Mouse (Mus musculus) spleen, adult 2 months (tissue): ENCODE data around the gene Golgb1. TPM values are rescaled to one million over a fixed set of nuclear protein-coding genes. Genes with fewer than 3 reads are reported as not detected.

ENCODE experiments used
- DNase-seq, 2 experiments: peaks; one replicate each; pipeline versions ENCODE4 v3.0.0 to v3.0.0-alpha.2; 2012 to 2021; ENCODE audit warnings: low spot score in 2 of 2, low read depth in 1 of 2
- H3K27ac ChIP-seq: fragments of 200-500 bp; 2 replicates; pipeline ENCODE4 v1.5.1; 2012; ENCODE audit warnings: low read length, inconsistent platforms; ENCODE audit not compliant: insufficient read depth
- H3K27me3 ChIP-seq: fragments of 200-500 bp; 2 replicates; pipeline ENCODE4 v1.6.1; 2012; ENCODE audit warnings: mild to moderate bottlenecking, moderate library complexity, low read length, inconsistent platforms; ENCODE audit not compliant: control insufficient read depth, insufficient read depth
- H3K36me3 ChIP-seq: fragments of 200-500 bp; 2 replicates; pipeline ENCODE4 v1.6.1; 2012; ENCODE audit warnings: mild to moderate bottlenecking, low read length, inconsistent platforms; ENCODE audit not compliant: control insufficient read depth, insufficient read depth
- H3K4me1 ChIP-seq: fragments of 200-500 bp; 2 replicates; pipeline ENCODE4 v1.6.1; 2011; ENCODE audit warnings: inconsistent platforms; ENCODE audit not compliant: control insufficient read depth, insufficient read depth, insufficient read length
- H3K4me3 ChIP-seq: fragments of 200-500 bp; 2 replicates; pipeline ENCODE4 v1.5.1; 2011; ENCODE audit warnings: mild to moderate bottlenecking, inconsistent platforms; ENCODE audit not compliant: insufficient read depth, insufficient read length; ENCODE audit errors: extremely low read depth
- CTCF ChIP-seq: fragments of 200-500 bp; IDR thresholded peaks from 2 replicates; pipeline ENCODE4 v1.5.1; 2011; ENCODE audit warnings: mild to moderate bottlenecking, inconsistent platforms; ENCODE audit not compliant: insufficient read depth, insufficient read length, insufficient replicate concordance; ENCODE audit errors: extremely low read depth
- POLR2A ChIP-seq: fragments of 200-500 bp; IDR thresholded peaks from 2 replicates; pipeline ENCODE4 v1.6.1; 2011; ENCODE audit warnings: low read depth, low read length, inconsistent platforms
- WGBS: fragments of 180-500 bp; shearing (Covaris S2); methylation state at CpG from one replicate; pipeline ENCODE4 v1.1.7; 2018; 5-methylcytosine and 5-hydroxymethylcytosine counted together
- polyA plus RNA-seq: library from polyadenylated mRNA; depleted of rRNA; stranded (reverse); fragments of >200 nt; gene quantifications from 2 replicates; pipeline ENCODE4 v1.2.3, GENCODE M21; 2012

Gene Golgb1
- polyA plus RNA-seq, 1 experiment = 21.8 TPM

DNA sequence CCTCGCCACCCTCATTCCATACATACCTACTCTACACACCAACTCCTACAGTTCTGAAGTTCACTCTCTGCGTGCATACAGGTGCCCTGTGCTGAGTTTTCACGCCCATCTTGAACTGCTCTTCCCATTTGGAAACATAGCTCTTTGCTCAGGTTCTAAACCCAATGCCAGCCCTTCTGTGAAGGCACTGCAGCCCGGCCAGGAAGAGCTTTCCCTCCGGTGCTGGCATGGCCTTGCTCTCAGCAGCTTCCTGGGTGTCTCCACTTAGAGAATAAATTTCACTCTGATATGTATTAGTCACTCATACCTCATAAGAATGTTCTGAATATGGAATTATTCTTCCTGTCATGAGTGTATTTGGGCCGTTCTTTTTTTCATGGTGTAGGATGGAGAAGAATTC, 50.4 kb downstream of the Golgb1 start:
- H3K27ac ChIP-seq = no peak overlapping the region
- DNase-seq = no peak
- no peak overlapping the region for H3K4me3 ChIP-seq
- peaks cover 19% of the 10 kb centered on the region for H3K36me3 ChIP-seq
- H3K4me1 ChIP-seq = peaks cover 2% of the 10 kb centered on the region; the same call in 1 of the 2 replicates
- WGBS = 88% methylated on average over 6 of the region's 6 CpGs
- TF ChIP-seq CTCF (no peak), POLR2A (no peak)
- H3K27me3 ChIP-seq = no peaks in the 10 kb centered on the region

- H3K36me3 ChIP-seq = peaks cover 19% of the 10 kb centered on the region
- WGBS = 84% methylated on average over 6 of the region's 6 CpGs
These were observed 50.9 kb downstream of the Golgb1 start for GRCm38 (mm10) chr16:36925797-36926196.

DNA sequence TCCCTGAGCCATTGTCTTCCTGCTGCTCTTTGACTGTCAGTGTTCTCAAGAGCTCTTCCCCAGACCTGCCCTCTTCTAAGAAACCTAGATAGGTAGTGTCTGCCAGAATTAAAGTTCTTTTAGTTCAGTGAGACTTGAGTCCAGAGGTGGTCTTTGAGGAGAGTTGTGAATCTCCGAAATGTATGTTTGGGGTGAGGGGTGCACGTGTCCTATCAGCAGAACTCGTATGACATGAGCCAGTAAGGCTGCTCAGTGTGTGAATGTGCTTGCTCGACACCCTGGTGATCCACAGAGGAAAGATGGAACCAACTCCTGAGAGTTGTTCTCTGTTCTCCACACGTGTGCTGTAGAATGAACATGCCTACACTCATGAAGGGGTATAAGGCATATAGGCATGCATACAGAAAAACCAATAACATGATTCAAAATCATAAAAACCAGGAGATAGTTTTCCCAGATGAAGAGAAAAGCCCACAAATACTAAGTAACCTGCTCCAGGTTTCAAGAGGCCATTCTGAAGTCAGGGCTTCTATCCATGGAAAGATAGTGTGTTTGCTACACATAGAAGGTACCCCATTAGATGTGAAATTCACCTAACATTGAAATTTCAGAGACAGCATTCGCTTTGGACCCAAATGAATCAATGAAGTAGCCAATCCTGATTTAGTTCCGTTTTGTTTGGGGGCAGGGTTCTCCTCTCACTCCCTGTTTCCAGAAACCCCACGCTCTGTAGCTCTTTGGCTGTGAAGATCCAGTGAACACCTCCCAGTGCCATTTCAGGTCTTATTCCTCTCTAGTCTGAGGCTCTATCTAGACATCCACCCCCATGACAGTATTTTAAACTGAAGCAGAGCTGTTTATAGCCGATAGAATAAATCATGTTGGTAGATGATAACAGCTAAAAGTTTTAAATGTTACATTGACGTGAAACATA, 51.8 kb downstream of the Golgb1 start:
- WGBS = 87% methylated on average over 10 of the region's 10 CpGs
- no peak for DNase-seq
- H3K27ac ChIP-seq = no peak overlapping the region
- peaks cover 19% of the 10 kb centered on the region for H3K36me3 ChIP-seq
- H3K4me3 ChIP-seq = no peak overlapping the region
- no peaks in the 10 kb centered on the region for H3K27me3 ChIP-seq
- TF ChIP-seq POLR2A (no peak), CTCF (no peak)
- H3K4me1 ChIP-seq = peaks cover 13% of the 10 kb centered on the region; the same call in 1 of the 2 replicates

More at GRCm38 (mm10) chr16:36925797-36926196, 50.9 kb downstream of the Golgb1 start:
- Histone ChIP-seq H3K4me1 (peaks cover 7% of the 10 kb centered on the region; the same call in 1 of the 2 replicates), H3K27ac (no peak overlapping the region), H3K4me3 (no peak overlapping the region), H3K27me3 (no peaks in the 10 kb centered on the region)
- DNase-seq = no peak
- no peak for TF ChIP-seq POLR2A
- TF ChIP-seq CTCF = no peak

DNA sequence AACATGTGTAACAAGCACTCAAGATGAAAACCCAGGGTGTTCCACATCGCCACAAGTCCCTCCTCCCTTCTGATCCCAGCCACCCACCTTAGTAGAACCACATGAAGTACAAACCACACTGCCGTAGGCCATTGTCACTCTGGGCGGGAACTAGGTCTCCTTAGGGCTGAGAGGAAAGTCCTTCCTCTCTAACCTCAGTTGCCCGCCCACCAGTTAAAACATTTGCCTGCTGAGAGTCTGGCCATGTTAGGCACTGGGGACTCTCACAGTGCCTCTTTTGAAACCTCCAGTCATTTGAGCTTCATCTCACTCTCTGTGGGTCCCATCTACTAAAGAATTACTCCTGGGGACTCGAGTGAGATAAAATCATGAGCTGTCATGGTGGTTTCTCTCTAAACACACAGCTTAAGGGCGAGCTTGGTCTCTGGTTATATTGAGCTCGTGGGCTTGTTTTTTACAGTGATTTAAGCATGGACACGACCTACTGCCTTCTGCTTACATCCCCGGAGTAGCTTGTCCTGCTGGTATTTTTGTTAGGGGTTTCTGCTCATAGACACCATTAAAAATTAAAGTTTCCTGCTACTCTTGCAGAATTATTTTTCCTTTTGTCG, 52.7 kb downstream of the Golgb1 start:
- no peak for DNase-seq
- Histone ChIP-seq H3K4me1 (peaks cover 13% of the 10 kb centered on the region; the same call in 1 of the 2 replicates), H3K27me3 (no peaks in the 10 kb centered on the region), H3K27ac (no peak overlapping the region), H3K4me3 (no peak overlapping the region), H3K36me3 (peaks cover 20% of the 10 kb centered on the region)
- WGBS = 69% methylated on average over 10 of the region's 10 CpGs
- TF ChIP-seq CTCF = no peak
- no peak for TF ChIP-seq POLR2A

- WGBS = 82% methylated on average over 8 of the region's 8 CpGs
- H3K4me3 ChIP-seq = no peak overlapping the region
- DNase-seq = no peak
- peaks cover 20% of the 10 kb centered on the region for H3K36me3 ChIP-seq
- no peaks in the 10 kb centered on the region for H3K27me3 ChIP-seq
- H3K27ac ChIP-seq = no peak overlapping the region
- peaks cover 13% of the 10 kb centered on the region; the same call in 1 of the 2 replicates for H3K4me1 ChIP-seq
- TF ChIP-seq POLR2A (no peak), CTCF (no peak)
These were observed 53.2 kb downstream of the Golgb1 start for GRCm38 (mm10) chr16:36928106-36928500.

GRCm38 (mm10) chr16:36929216-36929615, 54.3 kb downstream of the Golgb1 start:
- WGBS = 96% methylated on average over 7 of the region's 7 CpGs
- Histone ChIP-seq H3K27ac (no peak overlapping the region), H3K36me3 (peaks cover 19% of the 10 kb centered on the region), H3K27me3 (no peaks in the 10 kb centered on the region), H3K4me3 (no peak overlapping the region), H3K4me1 (peaks cover 20% of the 10 kb centered on the region; the same call in 1 of the 2 replicates)
- TF ChIP-seq POLR2A (no peak), CTCF (no peak)
- DNase-seq = no peak
